Mouse (Mus musculus): ENCODE data around the gene Spta1.

Gene Spta1

GRCm38 (mm10) chr1:174172605-174173004 is at the start of gene Spta1:
Gene Spta1 (plus strand): TSS chr1:174172776.
- no peak for DNase-seq

DNA sequence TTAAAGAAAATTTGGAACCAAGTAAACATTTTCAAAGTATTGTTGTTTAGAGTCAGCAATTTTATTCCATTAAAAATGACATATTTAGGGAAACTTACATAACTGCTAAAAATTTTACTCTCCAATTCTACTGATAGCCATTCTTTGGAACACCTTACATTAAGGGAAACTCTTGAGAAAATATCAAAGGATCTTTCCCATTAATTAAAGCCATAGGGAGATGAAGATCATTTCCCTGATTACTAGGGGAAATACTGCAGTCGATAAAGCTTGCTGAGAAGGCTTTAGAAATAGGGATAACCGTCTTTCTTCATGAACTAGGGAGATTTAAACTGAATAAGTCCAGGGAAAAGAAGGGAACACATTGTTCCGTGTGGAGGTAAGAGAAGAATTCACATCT is 41.4 kb upstream of the Spta1 start, which contains the start of gene Olfr424:
Gene Olfr424 (plus strand): TSS at position 301 of the 400 bp plus-strand sequence.
- DNase-seq: no peak

GRCm38 (mm10) chr1:174131999-174132398 is 40.6 kb upstream of the Spta1 start:
- no peak for DNase-seq

- no peak for DNase-seq
Observed at GRCm38 (mm10) chr1:174141384-174141783, 31.2 kb upstream of the Spta1 start.

DNA sequence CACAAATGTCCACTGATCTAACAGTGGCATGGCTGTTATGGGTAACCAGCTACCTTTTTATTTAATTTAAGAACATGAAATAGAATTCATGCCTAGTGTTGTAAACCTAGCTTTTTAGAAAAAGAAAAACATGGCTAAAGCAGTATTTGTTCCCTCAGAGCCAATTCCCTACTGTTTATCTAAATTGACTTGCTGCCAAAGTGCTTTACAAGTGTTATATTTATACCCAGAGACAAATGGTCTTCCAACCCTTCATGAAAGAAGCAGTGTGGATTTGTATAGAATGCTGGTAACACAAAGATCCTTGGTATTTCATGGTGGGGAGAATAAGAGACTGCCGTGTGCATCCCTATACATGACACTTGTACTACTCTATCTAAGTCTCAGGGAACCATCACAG is 25.9 kb upstream of the Spta1 start:
- DNase-seq: no peak

DNA sequence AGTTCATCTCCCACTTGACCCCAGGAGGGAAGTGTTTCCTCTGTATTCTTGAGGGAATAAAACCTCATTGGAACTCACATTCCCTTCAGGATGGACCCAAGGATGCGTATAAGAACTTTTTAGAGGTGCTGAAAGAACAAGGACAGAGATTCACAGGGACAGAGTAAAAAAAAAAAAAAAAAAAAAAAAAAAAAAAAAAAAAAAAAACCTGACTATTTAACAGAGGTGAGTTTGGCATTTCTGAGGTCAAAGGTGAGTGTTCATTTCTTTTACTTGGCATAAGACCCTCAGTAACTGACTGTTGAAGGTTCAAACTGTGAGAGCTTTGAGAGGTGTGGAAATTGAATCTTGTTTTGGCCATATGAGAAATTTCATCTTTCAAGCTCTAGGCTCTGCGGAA is 23.3 kb upstream of the Spta1 start:
- no peak for DNase-seq

- no peak for DNase-seq
Observed at GRCm38 (mm10) chr1:174155333-174155732, 17.2 kb upstream of the Spta1 start, which contains the start of gene Olfr420. Gene Olfr420 (plus strand): TSS chr1:174155633.

DNA sequence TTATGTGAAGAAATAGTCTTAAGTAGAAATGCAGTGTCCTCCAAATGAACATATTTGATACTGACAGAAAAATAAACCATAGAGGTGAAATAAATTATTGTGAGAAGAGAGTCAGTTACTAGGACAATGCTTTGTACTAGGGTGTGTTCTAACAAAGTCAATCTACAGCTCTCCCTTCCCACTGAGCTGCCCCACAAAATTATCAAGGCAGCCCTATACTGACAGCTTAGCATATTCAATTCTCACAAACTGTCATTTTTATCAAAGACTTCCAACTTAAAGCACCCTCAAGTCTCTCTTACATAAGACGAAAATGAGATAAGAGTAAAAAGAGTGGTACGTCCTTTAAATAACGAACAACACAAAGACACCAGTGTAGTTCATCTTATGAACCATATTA is 15.0 kb upstream of the Spta1 start:
- no peak for DNase-seq

GRCm38 (mm10) chr1:174158512-174158911 is 14.1 kb upstream of the Spta1 start:
- no peak for DNase-seq

DNA sequence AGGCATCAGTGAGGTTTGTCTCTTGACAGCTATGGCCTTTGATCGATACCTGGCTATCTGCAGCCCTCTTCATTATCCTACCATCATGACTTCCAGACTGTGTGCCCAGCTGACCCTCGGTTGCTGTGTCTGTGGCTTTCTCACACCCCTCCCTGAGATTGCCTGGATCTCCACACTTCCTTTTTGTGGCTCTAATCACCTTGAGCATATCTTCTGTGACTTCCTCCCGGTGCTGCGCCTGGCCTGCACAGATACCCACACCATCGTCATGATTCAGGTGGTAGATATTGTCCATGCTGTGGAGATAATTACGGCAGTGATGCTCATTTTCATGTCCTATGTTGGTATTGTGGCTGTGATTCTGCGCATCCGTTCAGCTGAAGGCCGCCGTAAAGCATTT is 13.5 kb upstream of the Spta1 start:
- no peak for DNase-seq

- DNase-seq: no peak
Observed at GRCm38 (mm10) chr1:174169024-174169423, 3.6 kb upstream of the Spta1 start.

- DNase-seq: no peak
Observed at GRCm38 (mm10) chr1:174170706-174171501, 1.7 kb upstream of the Spta1 start.

GRCm38 (mm10) chr1:174171537-174171936 is 1.0 kb upstream of the Spta1 start:
- no peak for DNase-seq

- DNase-seq: no peak
Observed at GRCm38 (mm10) chr1:174204699-174205098, 32.1 kb downstream of the Spta1 start.

GRCm38 (mm10) chr1:174212286-174212685 is 39.7 kb downstream of the Spta1 start:
- DNase-seq: no peak

GRCm38 (mm10) chr1:174215270-174216038 is 42.9 kb downstream of the Spta1 start:
- no peak for DNase-seq

DNA sequence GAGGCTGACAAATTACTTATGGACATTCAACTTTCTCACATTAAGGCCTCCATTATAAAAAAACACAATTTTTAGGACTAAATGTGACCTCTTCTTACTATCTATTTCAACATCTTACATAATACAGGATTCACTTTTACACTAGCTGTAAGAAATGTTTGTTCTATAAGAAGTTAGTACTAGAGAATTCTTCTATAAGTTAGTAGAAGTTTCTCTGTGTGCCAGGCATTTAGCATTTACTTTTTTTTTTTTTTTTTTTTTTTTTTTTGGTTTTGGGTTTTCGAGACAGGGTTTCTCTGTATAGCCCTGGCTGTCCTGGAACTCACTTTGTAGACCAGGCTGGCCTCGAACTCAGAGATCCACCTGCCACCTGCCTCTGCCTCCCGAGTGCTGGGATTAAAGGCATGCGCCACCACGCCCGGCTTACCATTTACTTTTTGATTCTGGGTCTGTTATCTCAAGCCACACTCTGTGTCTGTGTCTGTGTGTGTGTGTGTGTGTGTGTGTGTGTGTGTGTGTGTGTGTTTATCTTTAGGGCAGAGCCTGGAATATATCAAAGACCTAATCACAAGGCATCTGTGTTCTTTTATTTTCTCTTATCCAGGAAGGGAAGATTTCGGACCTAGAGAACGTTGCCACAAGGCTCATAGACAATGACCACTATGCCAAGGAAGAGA is 44.1 kb downstream of the Spta1 start:
- no peak for DNase-seq

- no peak for DNase-seq
Observed at GRCm38 (mm10) chr1:174239916-174240315, 67.3 kb downstream of the Spta1 start.

- no peak for DNase-seq
Observed at GRCm38 (mm10) chr1:174244621-174245020, 72.0 kb downstream of the Spta1 start.

- no peak for DNase-seq
Observed at GRCm38 (mm10) chr1:174246080-174246479, 73.5 kb downstream of the Spta1 start.

DNA sequence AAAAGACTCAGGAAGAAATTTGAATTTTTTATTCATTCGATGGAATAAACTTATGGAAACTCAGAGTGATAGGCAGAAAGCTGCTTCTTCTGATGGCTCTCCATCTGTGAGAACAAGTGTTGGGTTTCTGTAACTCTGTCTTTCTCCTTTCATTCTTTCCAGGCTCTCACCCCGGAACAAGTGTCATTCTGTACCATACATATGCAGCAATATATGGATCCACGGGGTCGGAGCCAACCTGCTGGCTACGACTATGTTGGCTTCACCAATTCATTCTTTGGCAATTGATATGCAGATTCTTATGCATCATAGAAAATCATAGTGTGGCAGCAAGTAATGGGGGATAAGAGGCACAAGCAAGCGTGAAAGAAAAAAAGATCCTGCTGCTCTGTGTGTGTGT is 74.6 kb downstream of the Spta1 start:
- DNase-seq: no peak

DNA sequence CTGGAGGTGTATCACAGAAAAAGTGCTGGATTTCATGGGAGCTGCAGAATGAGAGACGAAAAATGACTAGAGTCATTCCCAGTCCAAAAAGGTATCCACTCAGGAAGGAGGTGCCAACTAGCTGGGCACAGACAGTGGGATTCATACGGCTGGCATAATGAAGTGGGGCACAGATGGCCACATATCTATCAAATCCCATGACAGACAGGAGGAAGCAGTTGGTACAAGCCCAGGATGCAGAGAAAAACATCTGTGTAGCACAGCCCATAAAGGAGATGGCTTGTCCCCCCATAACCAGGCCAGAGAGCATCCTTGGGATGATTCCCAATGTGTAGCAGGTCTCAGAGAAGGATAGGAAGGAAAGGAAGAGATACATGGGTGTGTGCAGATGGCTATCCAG is 77.8 kb downstream of the Spta1 start:
- DNase-seq: no peak

DNA sequence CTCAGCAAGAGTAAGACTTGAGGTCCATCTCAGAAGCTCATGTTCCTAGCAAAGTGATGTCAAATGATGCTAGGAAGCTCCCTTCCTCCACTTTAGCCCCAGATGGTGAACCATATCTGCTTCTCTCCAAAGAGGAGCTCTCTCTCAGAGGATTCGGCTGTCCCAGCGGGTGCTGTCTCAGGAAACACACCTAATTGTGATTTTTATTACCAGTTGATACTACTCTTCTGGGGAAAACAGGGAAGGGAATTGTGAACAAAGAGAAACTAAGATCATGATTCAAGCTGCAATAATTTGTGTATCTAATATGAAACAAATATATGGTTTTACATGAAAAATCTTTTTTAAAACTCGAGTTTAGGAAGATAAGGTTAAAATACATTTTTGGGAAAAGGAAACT is 79.4 kb downstream of the Spta1 start, which contains the start of gene Olfr419:
Gene Olfr419 (minus strand): TSS at position 101 of the 400 bp plus-strand sequence.
- no peak for DNase-seq

Data from cerebellum, postnatal 25 days (tissue).